Comparison of ENCODE assay signal across 7 mouse cellular contexts in the genomic region with DNA sequence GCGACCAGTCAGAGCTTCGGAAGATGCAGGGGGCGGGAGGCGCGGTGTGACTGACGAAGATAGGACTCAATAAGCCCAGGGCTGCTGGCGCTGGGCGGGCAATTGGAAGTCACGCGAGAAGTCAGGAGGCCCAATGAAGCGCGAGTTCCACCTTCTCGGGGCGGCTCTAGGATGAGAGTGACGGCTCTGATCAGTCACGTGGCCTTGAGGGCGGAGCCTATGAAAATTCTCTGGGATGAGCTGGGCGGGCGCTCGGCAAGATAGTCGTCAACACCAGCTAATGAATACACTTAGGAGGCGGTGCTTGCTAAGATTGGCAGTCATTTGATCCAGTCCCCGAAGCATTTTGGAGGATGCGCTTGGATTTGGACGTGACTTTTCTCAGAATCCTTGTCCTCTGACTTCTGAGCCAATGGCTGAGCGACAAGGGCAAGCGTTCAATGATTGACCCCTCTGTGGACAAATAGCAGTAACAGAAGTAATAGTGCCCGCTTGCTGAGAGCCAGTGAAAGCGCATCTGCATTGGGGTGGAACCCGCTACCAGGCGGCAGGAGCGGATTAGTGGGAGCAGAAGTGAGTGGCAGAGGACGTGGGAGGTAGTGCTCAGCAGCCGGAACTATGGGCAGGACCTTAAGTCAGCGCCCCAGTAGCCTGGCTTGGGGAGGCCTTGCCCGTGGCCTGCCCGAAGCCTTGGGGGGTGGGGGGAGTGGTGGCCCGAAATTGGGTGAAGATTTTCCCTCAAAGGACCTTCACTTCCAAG. TPM values are rescaled to one million over a fixed set of nuclear protein-coding genes. Genes with fewer than 3 reads are reported as not detected.
DNase-seq lines count a peak whose midpoint lies in the region; ATAC-seq lines count a peak whose summit lies in the region.

No protein-coding gene starts in this region.

- peak; percentile 91 to 94 for DNase-seq in adrenal gland, adult 18-20 months (ENCODE audit: low spot score in 2 of 2)
- DNase-seq in embryo, embryonic 10.5 days (ENCODE audit: low spot score), result peak; percentile 100
- peak; percentile 99 for DNase-seq in gastrocnemius, postnatal 14 days
- DNase-seq in left cerebral cortex, postnatal 10 days (ENCODE audit: extremely low spot score in 1 of 2, low spot score in 2 of 2), result peak; percentile 100
- DNase-seq in right cerebral cortex, postnatal 25 days, result peak; percentile 100

- intact Hi-C loops in gastrocnemius, postnatal 14 days (cut with DNase I; ENCODE audit: low total_unique reads), result no loop called here
- intact Hi-C loops in left cerebral cortex, postnatal 10 days (cut with DNase I), result no loop called here

- peak; percentile 88 for ATAC-seq in inflammation-experienced regulatory T-cells, adult 6 months
- ATAC-seq in megakaryocyte-erythroid progenitor cell, adult 5-6 weeks (replicated peaks; ENCODE audit: low FRiP score, low TSS enrichment, poor library complexity, severe bottlenecking), result peak; percentile 86

RNA-seq across cellular contexts. Expression of a gene that starts 0.5 kb away (rescaled TPM):
- 10 to 100 TPM; 84.2 to 92.7 TPM for total RNA-seq in adrenal gland, adult 18-20 months (2021)
- 10 to 100 TPM; 31.9 to 36.4 TPM for total RNA-seq in gastrocnemius, postnatal 14 days (2021)
- polyA plus RNA-seq in inflammation-experienced regulatory T-cells, adult 6 months (2017; shearing (Covaris generic)), result 10 to 100 TPM; 17.4 to 36.4 (median 31.4) TPM
- total RNA-seq in left cerebral cortex, postnatal 10 days (2021), result 100 to 1,000 TPM; 118 to 122 TPM
- total RNA-seq in megakaryocyte-erythroid progenitor cell, adult 5-6 weeks (2014; fragmentation: Nextera tagmentation), result 211 and 252 TPM in 2 replicates
- 92.4 and 128 TPM in 2 replicates for total RNA-seq in megakaryocyte-erythroid progenitor cell, adult 5-6 weeks (2017)

RNA-seq across cellular contexts. Expression of a gene that starts 9.6 kb away (rescaled TPM):
- not detected for total RNA-seq in adrenal gland, adult 18-20 months (2021)
- not detected for total RNA-seq in gastrocnemius, postnatal 14 days (2021)
- not detected for polyA plus RNA-seq in inflammation-experienced regulatory T-cells, adult 6 months (2017; shearing (Covaris generic))
- under 1 TPM in 1 of 2 experiments, not detected in 1; 0.28 TPM for total RNA-seq in left cerebral cortex, postnatal 10 days (2021)
- not detected in 2 replicates for total RNA-seq in megakaryocyte-erythroid progenitor cell, adult 5-6 weeks (2014; fragmentation: Nextera tagmentation)
- total RNA-seq in megakaryocyte-erythroid progenitor cell, adult 5-6 weeks (2017), result 0.91 TPM in 1 of 2 replicates, not detected in the other

RNA-seq across cellular contexts. Expression of a gene that starts 20.6 kb away (rescaled TPM):
- under 1 TPM in 1 of 2 experiments, not detected in 1; 0.26 TPM for total RNA-seq in adrenal gland, adult 18-20 months (2021)
- total RNA-seq in gastrocnemius, postnatal 14 days (2021), result not detected
- 1 to 10 TPM in 1 of 3 experiments, under 1 TPM in 2; 0.51 to 1.7 (median 0.67) TPM for polyA plus RNA-seq in inflammation-experienced regulatory T-cells, adult 6 months (2017; shearing (Covaris generic))
- under 1 TPM in 1 of 2 experiments, not detected in 1; 0.51 TPM for total RNA-seq in left cerebral cortex, postnatal 10 days (2021)
- not detected in 2 replicates for total RNA-seq in megakaryocyte-erythroid progenitor cell, adult 5-6 weeks (2014; fragmentation: Nextera tagmentation)
- total RNA-seq in megakaryocyte-erythroid progenitor cell, adult 5-6 weeks (2017), result not detected in 2 replicates

RNA-seq across cellular contexts. Expression of a gene that starts 20.8 kb away (rescaled TPM):
- total RNA-seq in adrenal gland, adult 18-20 months (2021), result 10 to 100 TPM; 56.4 to 72.1 TPM
- total RNA-seq in gastrocnemius, postnatal 14 days (2021), result 10 to 100 TPM; 20.6 to 23.6 TPM
- 10 to 100 TPM; 66.8 to 86.1 (median 78.3) TPM for polyA plus RNA-seq in inflammation-experienced regulatory T-cells, adult 6 months (2017; shearing (Covaris generic))
- total RNA-seq in left cerebral cortex, postnatal 10 days (2021), result 10 to 100 TPM; 47.2 to 51.3 TPM
- total RNA-seq in megakaryocyte-erythroid progenitor cell, adult 5-6 weeks (2014; fragmentation: Nextera tagmentation), result 112 and 139 TPM in 2 replicates
- total RNA-seq in megakaryocyte-erythroid progenitor cell, adult 5-6 weeks (2017), result 214 and 264 TPM in 2 replicates

RNA-seq across cellular contexts. Expression of a gene that starts 27.1 kb away (rescaled TPM):
- total RNA-seq in adrenal gland, adult 18-20 months (2021), result under 1 TPM; 0.36 to 0.67 TPM
- under 1 TPM; 0.53 to 0.68 TPM for total RNA-seq in gastrocnemius, postnatal 14 days (2021)
- polyA plus RNA-seq in inflammation-experienced regulatory T-cells, adult 6 months (2017; shearing (Covaris generic)), result 1 to 10 TPM in 1 of 3 experiments, under 1 TPM in 2; 0.94 to 2.4 (median 0.99) TPM
- under 1 TPM in 1 of 2 experiments, not detected in 1; 0.47 TPM for total RNA-seq in left cerebral cortex, postnatal 10 days (2021)
- total RNA-seq in megakaryocyte-erythroid progenitor cell, adult 5-6 weeks (2014; fragmentation: Nextera tagmentation), result not detected in 2 replicates
- total RNA-seq in megakaryocyte-erythroid progenitor cell, adult 5-6 weeks (2017), result not detected in 2 replicates

Comparison
In these comparisons a context has a peak if more than half of its experiments do, and no peak if none do; other contexts are left out.
1. Peak in every context shown above with its lines: DNase-seq and ATAC-seq.